Mouse (Mus musculus): ENCODE measurements around the gene Wdr24. TPM values are rescaled to one million over a fixed set of nuclear protein-coding genes. Genes with fewer than 3 reads are reported as not detected.

The Wdr24 gene
- total RNA-seq (2017), result 10.7 to 16.6 TPM (median 15.6 TPM) in 3 replicates

GRCm38 (mm10) chr17:25823452-25823851, at the start of gene Wdr24:
Gene Wdr24 (plus strand): TSS chr17:25823627.
- ATAC-seq (replicated peaks; ENCODE audit: insufficient number of reproducible peaks, low FRiP score, low TSS enrichment, poor library complexity, severe bottlenecking), result peak; percentile 83

GRCm38 (mm10) chr17:25775318-25776062, 47.9 kb upstream of the Wdr24 start:
- no peak for ATAC-seq (replicated peaks; ENCODE audit: insufficient number of reproducible peaks, low FRiP score, low TSS enrichment, poor library complexity, severe bottlenecking)

- no peak for ATAC-seq (replicated peaks; ENCODE audit: insufficient number of reproducible peaks, low FRiP score, low TSS enrichment, poor library complexity, severe bottlenecking)
Observed at GRCm38 (mm10) chr17:25777948-25778347, 45.5 kb upstream of the Wdr24 start.

- no peak for ATAC-seq (replicated peaks; ENCODE audit: insufficient number of reproducible peaks, low FRiP score, low TSS enrichment, poor library complexity, severe bottlenecking)
Observed at GRCm38 (mm10) chr17:25781339-25781738, 42.1 kb upstream of the Wdr24 start.

GRCm38 (mm10) chr17:25783086-25783485, 40.3 kb upstream of the Wdr24 start:
- no peak for ATAC-seq (replicated peaks; ENCODE audit: insufficient number of reproducible peaks, low FRiP score, low TSS enrichment, poor library complexity, severe bottlenecking)

- no peak for ATAC-seq (replicated peaks; ENCODE audit: insufficient number of reproducible peaks, low FRiP score, low TSS enrichment, poor library complexity, severe bottlenecking)
Observed at GRCm38 (mm10) chr17:25783861-25784574, 39.4 kb upstream of the Wdr24 start.

- ATAC-seq (replicated peaks; ENCODE audit: insufficient number of reproducible peaks, low FRiP score, low TSS enrichment, poor library complexity, severe bottlenecking), result peak; percentile 89
Observed at GRCm38 (mm10) chr17:25785281-25785745, 38.1 kb upstream of the Wdr24 start, which contains the start of gene Haghl. Gene Haghl (minus strand): TSS chr17:25785673.

- no peak for ATAC-seq (replicated peaks; ENCODE audit: insufficient number of reproducible peaks, low FRiP score, low TSS enrichment, poor library complexity, severe bottlenecking)
Observed at GRCm38 (mm10) chr17:25786280-25786679, 37.1 kb upstream of the Wdr24 start, which contains the start of gene Ccdc78. Gene Ccdc78 (plus strand): TSS chr17:25786580.

- ATAC-seq (replicated peaks; ENCODE audit: insufficient number of reproducible peaks, low FRiP score, low TSS enrichment, poor library complexity, severe bottlenecking), result no peak
Observed at GRCm38 (mm10) chr17:25786781-25787504, 36.5 kb upstream of the Wdr24 start.

GRCm38 (mm10) chr17:25791320-25791842, 32.0 kb upstream of the Wdr24 start:
- no peak for ATAC-seq (replicated peaks; ENCODE audit: insufficient number of reproducible peaks, low FRiP score, low TSS enrichment, poor library complexity, severe bottlenecking)

- ATAC-seq (replicated peaks; ENCODE audit: insufficient number of reproducible peaks, low FRiP score, low TSS enrichment, poor library complexity, severe bottlenecking), result peak; percentile 76
Observed at GRCm38 (mm10) chr17:25791843-25792527, 31.4 kb upstream of the Wdr24 start.

- no peak for ATAC-seq (replicated peaks; ENCODE audit: insufficient number of reproducible peaks, low FRiP score, low TSS enrichment, poor library complexity, severe bottlenecking)
Observed at GRCm38 (mm10) chr17:25792615-25793014, 30.8 kb upstream of the Wdr24 start, which contains the start of gene Fam173a. Gene Fam173a (minus strand): TSS chr17:25792901.

GRCm38 (mm10) chr17:25794197-25794596, 29.2 kb upstream of the Wdr24 start:
- ATAC-seq (replicated peaks; ENCODE audit: insufficient number of reproducible peaks, low FRiP score, low TSS enrichment, poor library complexity, severe bottlenecking), result no peak

GRCm38 (mm10) chr17:25794998-25795397, 28.4 kb upstream of the Wdr24 start:
- ATAC-seq (replicated peaks; ENCODE audit: insufficient number of reproducible peaks, low FRiP score, low TSS enrichment, poor library complexity, severe bottlenecking), result no peak

- ATAC-seq (replicated peaks; ENCODE audit: insufficient number of reproducible peaks, low FRiP score, low TSS enrichment, poor library complexity, severe bottlenecking), result no peak
Observed at GRCm38 (mm10) chr17:25795609-25796092, 27.8 kb upstream of the Wdr24 start, which contains the start of gene AC134908.4. Gene AC134908.4 (minus strand): TSS chr17:25795659.

GRCm38 (mm10) chr17:25796211-25796771, 27.1 kb upstream of the Wdr24 start:
- no peak for ATAC-seq (replicated peaks; ENCODE audit: insufficient number of reproducible peaks, low FRiP score, low TSS enrichment, poor library complexity, severe bottlenecking)

GRCm38 (mm10) chr17:25796951-25797369, 26.5 kb upstream of the Wdr24 start, which contains the start of gene Metrn:
Gene Metrn (minus strand): TSS chr17:25797136.
- ATAC-seq (replicated peaks; ENCODE audit: insufficient number of reproducible peaks, low FRiP score, low TSS enrichment, poor library complexity, severe bottlenecking), result peak; percentile 81

- peak; percentile 88 for ATAC-seq (replicated peaks; ENCODE audit: insufficient number of reproducible peaks, low FRiP score, low TSS enrichment, poor library complexity, severe bottlenecking)
Observed at GRCm38 (mm10) chr17:25801029-25801428, 22.4 kb upstream of the Wdr24 start.
